Comparison of ENCODE assay signal across 8 mouse cellular contexts in genomic region chr8:81812051-81812751, GRCm38 (mm10).
A peak's percentile ranks its signal among the peaks of the same experiment; 100 is the strongest.
DNase-seq lines count a peak whose midpoint lies in the region; ATAC-seq lines count a peak whose summit lies in the region.

No protein-coding gene starts in this region.

- no peaks in the 10 kb centered on the region for H3K36me3 ChIP-seq in neural tube, embryonic 11.5 days (ENCODE audit: control insufficient read depth, insufficient read depth, low read length)
- no peaks in the 10 kb centered on the region for H3K36me3 ChIP-seq in neural tube, embryonic 14.5 days (ENCODE audit: control insufficient read depth, insufficient read depth, low read length)

- no peak overlapping the region for H3K4me2 ChIP-seq in neural tube, embryonic 11.5 days (ENCODE audit: low read depth)
- no peak overlapping the region for H3K4me2 ChIP-seq in neural tube, embryonic 14.5 days (ENCODE audit: low read depth, low read length)

- peaks cover 3% of the 10 kb centered on the region; the same call in 1 of the 2 replicates for H3K4me1 ChIP-seq in neural tube, embryonic 11.5 days (ENCODE audit: control insufficient read depth, insufficient read depth, low read length)
- H3K4me1 ChIP-seq in neural tube, embryonic 14.5 days (ENCODE audit: control insufficient read depth, insufficient read depth, low read length) = no peaks in the 10 kb centered on the region

- WGBS in neural tube, embryonic 11.5 days = 23% methylated on average over 3 of the region's 3 CpGs
- 4% methylated on average over 3 of the region's 3 CpGs for WGBS in neural tube, embryonic 14.5 days

- peak; percentile 38; the same call in 1 of the 2 replicates for ATAC-seq in neural tube, embryonic 11.5 days (ENCODE audit: insufficient read depth, low FRiP score, low TSS enrichment)
- peak; percentile 73 for ATAC-seq in neural tube, embryonic 14.5 days (ENCODE audit: low read depth)

- no peaks in the 10 kb centered on the region for H3K9me3 ChIP-seq in neural tube, embryonic 11.5 days (ENCODE audit: control insufficient read depth, low read length)
- no peaks in the 10 kb centered on the region for H3K9me3 ChIP-seq in neural tube, embryonic 14.5 days (ENCODE audit: control insufficient read depth, low read length)

- intact Hi-C loops in heart, postnatal 25 days (cut with DNase I) = loop anchor here (10.0 kb wide), 1 partner anchor 213 kb away; no protein-coding TSS in a partner anchor

- no peaks in the 10 kb centered on the region for H3K27me3 ChIP-seq in neural tube, embryonic 11.5 days (ENCODE audit: control insufficient read depth, insufficient read depth, low read length)
- H3K27me3 ChIP-seq in neural tube, embryonic 14.5 days (ENCODE audit: control insufficient read depth, insufficient read depth, low read length) = no peaks in the 10 kb centered on the region

- H3K27ac ChIP-seq in neural tube, embryonic 11.5 days (ENCODE audit: low read depth, low read length) = no peak overlapping the region
- no peak overlapping the region for H3K27ac ChIP-seq in neural tube, embryonic 14.5 days (ENCODE audit: low read depth, low read length)

- no peak overlapping the region for H3K4me3 ChIP-seq in neural tube, embryonic 11.5 days (ENCODE audit: low read depth, low read length)
- no peak overlapping the region for H3K4me3 ChIP-seq in neural tube, embryonic 14.5 days (ENCODE audit: low read depth, low read length)

- peak; percentile 23 for DNase-seq in neural tube, embryonic 11.5 days (ENCODE audit: low spot score)
- DNase-seq in neural tube, embryonic 10.5 days (ENCODE audit: extremely low spot score, low spot score) = no peak
- DNase-seq in cerebellum, postnatal 25 days = peak; percentile 28 to 40
- peak; percentile 1 for DNase-seq in heart, postnatal 25 days (ENCODE audit: low spot score)
- DNase-seq in kidney, postnatal 25 days = peak; percentile 9 to 39
- no peak for DNase-seq in spleen, adult 18-20 months
- no peak for DNase-seq in spleen, postnatal 36 days (ENCODE audit: low spot score in 2 of 2)

- H3K9ac ChIP-seq in neural tube, embryonic 11.5 days (ENCODE audit: low read length) = no peak overlapping the region
- no peak overlapping the region for H3K9ac ChIP-seq in neural tube, embryonic 14.5 days (replicated peaks; ENCODE audit: low read depth, low read length)

Comparison
In these comparisons a context has a peak if more than half of its experiments do, and no peak if none do; other contexts are left out.
1. DNase-seq: peak in neural tube, embryonic 11.5 days (single experiment), cerebellum, postnatal 25 days (2 of 2), heart, postnatal 25 days (single experiment) and kidney, postnatal 25 days (2 of 2); none in neural tube, embryonic 10.5 days (single experiment), spleen, adult 18-20 months (0 of 2) and spleen, postnatal 36 days (0 of 2).